Mouse (Mus musculus) kidney, postnatal 0 days (tissue): Measurements from ENCODE around the gene Slc5a10. TPM values are rescaled to one million over a fixed set of nuclear protein-coding genes. Genes with fewer than 3 reads are reported as not detected.

Source experiments
- ATAC-seq: fragments of 200-750 bp; cut with Nextera tagmentation; replicated peaks from 2 replicates; pipeline ENCODE4 v1.8.0; 2017; ENCODE audit warnings: low read depth, moderate number of reproducible peaks, moderate TSS enrichment, moderate library complexity; ENCODE audit not compliant: low FRiP score
- DNase-seq: peaks from one replicate; pipeline ENCODE4 v3.0.0-alpha.2; 2016; ENCODE audit warnings: low spot score
- H3K27ac ChIP-seq: fragments of 300-500 bp; sonication (generic); 2 replicates; pipeline ENCODE4 v1.5.1; 2014; ENCODE audit warnings: mild to moderate bottlenecking
- H3K27me3 ChIP-seq: fragments of 300-500 bp; sonication (generic); 2 replicates; pipeline ENCODE4 v1.6.1; 2014; ENCODE audit warnings: low read length, mixed read lengths; ENCODE audit not compliant: insufficient read depth
- H3K36me3 ChIP-seq: fragments of 300-500 bp; sonication (generic); 2 replicates; pipeline ENCODE4 v1.6.1; 2014; ENCODE audit warnings: low read length, mixed read lengths; ENCODE audit not compliant: insufficient read depth
- H3K4me1 ChIP-seq: fragments of 300-500 bp; sonication (generic); replicated peaks from 2 replicates; pipeline ENCODE4 v1.6.1; 2014; ENCODE audit warnings: antibody characterized with exemption, low read length, mixed read lengths; ENCODE audit not compliant: insufficient read depth
- H3K4me2 ChIP-seq: fragments of 300-500 bp; sonication (generic); 2 replicates; pipeline ENCODE4 v1.6.1; 2014; ENCODE audit warnings: mild to moderate bottlenecking, low read length, moderate library complexity, mixed read lengths
- H3K4me3 ChIP-seq: fragments of 300-500 bp; sonication (generic); replicated peaks from 2 replicates; pipeline ENCODE4 v1.5.1; 2014; ENCODE audit warnings: low read depth, low read length
- H3K9ac ChIP-seq: fragments of 300-500 bp; sonication (generic); 2 replicates; pipeline ENCODE4 v1.6.1; 2014; ENCODE audit warnings: low read depth, low read length
- H3K9me3 ChIP-seq: fragments of 300-500 bp; sonication (generic); replicated peaks from 2 replicates; pipeline ENCODE4 v1.6.1; 2016; ENCODE audit warnings: low read length, inconsistent platforms, mixed read lengths
- CTCF ChIP-seq: IDR thresholded peaks from 2 replicates; pipeline ENCODE4 v1.5.1; 2016; ENCODE audit warnings: antibody characterized with exemption, low read depth, mild to moderate bottlenecking, moderate library complexity
- WGBS: fragments of 180-500 bp; shearing (Covaris S2); extraction: QIAGEN DNeasy Blood & Tissue Kit; methylation state at CpG from one replicate; pipeline ENCODE4 v1.1.7; 2014; 5-methylcytosine and 5-hydroxymethylcytosine counted together
- polyA plus RNA-seq: library from polyadenylated mRNA; unstranded; fragments of >200 nt; fragmentation: Nextera tagmentation; extraction: Ambion mirVana; gene quantifications from 2 replicates; pipeline ENCODE4 v1.2.1, GENCODE M21; 2015

Gene Slc5a10
- polyA plus RNA-seq, 1 experiment from 2014 or later: 19.6 TPM

- WGBS: 89% methylated on average over 4 of the region's 4 CpGs
- Histone ChIP-seq H3K4me1 (no peaks in the 10 kb centered on the region), H3K4me3 (no peak overlapping the region), H3K9ac (no peak overlapping the region), H3K9me3 (no peaks in the 10 kb centered on the region), H3K4me2 (0 out of 2 replicates have a peak overlapping the region, but pooled peaks have one; percentile 7), H3K27me3 (no peaks in the 10 kb centered on the region), H3K36me3 (no peaks in the 10 kb centered on the region), H3K27ac (no peak overlapping the region)
- no peak for ATAC-seq
- DNase-seq: no peak
- no peak for TF ChIP-seq CTCF
Observed at GRCm38 (mm10) chr11:61654786-61655311, 65.8 kb downstream of the Slc5a10 start.

GRCm38 (mm10) chr11:61653568-61653967 is 67.1 kb downstream of the Slc5a10 start:
- Histone ChIP-seq H3K27ac (no peak overlapping the region), H3K36me3 (no peaks in the 10 kb centered on the region), H3K4me2 (peak overlapping the region; percentile 30), H3K4me3 (peak overlapping the region; percentile 16; the same call in 1 of the 2 replicates), H3K4me1 (no peaks in the 10 kb centered on the region), H3K9ac (no peak overlapping the region), H3K27me3 (no peaks in the 10 kb centered on the region), H3K9me3 (no peaks in the 10 kb centered on the region)
- 67% methylated on average over 2 of the region's 2 CpGs for WGBS
- DNase-seq (no peak), ATAC-seq (no peak)
- TF ChIP-seq CTCF: no peak

GRCm38 (mm10) chr11:61652686-61653447 is 67.8 kb downstream of the Slc5a10 start, which contains the start of gene Grap:
Gene Grap, plus strand, starts transcription at chr11:61653265.
- Histone ChIP-seq H3K4me2 (peak within 1 kb of the TSS; percentile 30), H3K9me3 (no peaks in the 10 kb centered on the region), H3K27me3 (no peaks in the 10 kb centered on the region), H3K27ac (peak within 1 kb of the TSS; percentile 44; the same call in 1 of the 2 replicates), H3K4me1 (no peaks in the 10 kb centered on the region), H3K4me3 (peak within 1 kb of the TSS; percentile 16; the same call in 1 of the 2 replicates), H3K9ac (no peak within 1 kb of the TSS), H3K36me3 (no peaks in the 10 kb centered on the region)
- DNase-seq: peak; percentile 63
- TF ChIP-seq CTCF: no peak
- WGBS: 50% methylated on average over 10 of the region's 10 CpGs
- ATAC-seq: no peak

GRCm38 (mm10) chr11:61652216-61652615 is 68.4 kb downstream of the Slc5a10 start:
- no peak for TF ChIP-seq CTCF
- Histone ChIP-seq H3K9ac (no peak overlapping the region), H3K4me1 (no peaks in the 10 kb centered on the region), H3K27ac (no peak overlapping the region), H3K36me3 (no peaks in the 10 kb centered on the region), H3K4me3 (no peak overlapping the region), H3K4me2 (no peak overlapping the region), H3K27me3 (no peaks in the 10 kb centered on the region), H3K9me3 (no peaks in the 10 kb centered on the region)
- WGBS: 90% methylated on average over 5 of the region's 5 CpGs
- ATAC-seq: no peak
- DNase-seq: no peak

GRCm38 (mm10) chr11:61650470-61651265 is 70.0 kb downstream of the Slc5a10 start:
- H3K9ac ChIP-seq: no peak overlapping the region
- no peaks in the 10 kb centered on the region for H3K27me3 ChIP-seq
- 79% methylated on average over 9 of the region's 9 CpGs for WGBS
- no peak overlapping the region for H3K4me3 ChIP-seq
- no peak overlapping the region for H3K4me2 ChIP-seq
- no peaks in the 10 kb centered on the region for H3K9me3 ChIP-seq
- ATAC-seq (no peak), DNase-seq (no peak)
- H3K36me3 ChIP-seq: no peaks in the 10 kb centered on the region
- no peaks in the 10 kb centered on the region for H3K4me1 ChIP-seq
- no peak for TF ChIP-seq CTCF
- no peak overlapping the region for H3K27ac ChIP-seq

- 94% methylated on average over 4 of the region's 4 CpGs for WGBS
- ATAC-seq (no peak), DNase-seq (no peak)
- Histone ChIP-seq H3K9me3 (no peaks in the 10 kb centered on the region), H3K27me3 (no peaks in the 10 kb centered on the region), H3K9ac (no peak overlapping the region), H3K4me3 (no peak overlapping the region), H3K36me3 (no peaks in the 10 kb centered on the region), H3K27ac (no peak overlapping the region), H3K4me2 (no peak overlapping the region), H3K4me1 (no peaks in the 10 kb centered on the region)
- no peak for TF ChIP-seq CTCF
Observed at GRCm38 (mm10) chr11:61649626-61650025, 71.0 kb downstream of the Slc5a10 start.
